Mouse (Mus musculus): ENCODE measurements around the gene Mdc1.

The Mdc1 gene

DNA sequence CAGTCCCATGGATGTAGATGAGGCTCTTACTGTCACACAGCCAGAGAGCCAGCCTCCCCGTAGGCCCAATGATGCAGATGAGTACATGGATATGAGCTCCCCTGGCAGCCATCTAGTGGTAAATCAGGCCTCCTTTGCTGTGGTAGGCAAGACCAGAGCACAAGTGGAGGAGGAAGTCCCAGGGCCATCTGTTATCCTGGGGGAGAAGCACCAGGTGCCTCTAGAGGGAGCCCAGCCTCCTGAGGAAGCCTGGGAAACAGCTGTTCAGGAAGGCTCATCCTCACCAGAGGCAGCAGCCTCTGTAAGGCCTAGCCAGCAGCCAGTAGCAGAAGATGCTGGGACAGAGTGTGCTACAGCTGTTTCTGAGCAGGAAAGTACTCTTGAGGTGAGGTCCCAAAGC lies 6.8 kb downstream of the Mdc1 start:
- DNase-seq (ENCODE audit: low spot score in 2 of 2) = no peak

DNA sequence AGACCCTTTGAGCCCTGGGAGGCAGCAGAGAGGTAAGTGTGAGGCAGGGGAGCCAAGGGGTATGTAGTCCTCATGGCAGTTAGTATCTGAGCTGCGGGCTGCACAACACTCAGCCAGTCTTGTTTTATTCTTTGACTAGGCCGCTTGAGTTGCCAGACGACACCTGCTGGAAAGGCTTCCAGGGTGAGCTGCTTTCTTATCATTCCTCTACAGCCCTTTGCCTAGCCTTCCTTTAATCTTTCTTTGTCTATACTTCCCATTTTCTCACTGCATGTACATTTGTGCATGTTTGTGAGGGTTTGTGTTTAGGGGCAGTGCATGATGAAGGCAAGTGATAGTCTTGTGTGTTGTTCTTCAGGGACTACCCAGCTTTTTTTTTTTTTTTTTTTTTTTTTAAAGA lies 9.7 kb downstream of the Mdc1 start:
- DNase-seq (ENCODE audit: low spot score in 2 of 2) = no peak

DNA sequence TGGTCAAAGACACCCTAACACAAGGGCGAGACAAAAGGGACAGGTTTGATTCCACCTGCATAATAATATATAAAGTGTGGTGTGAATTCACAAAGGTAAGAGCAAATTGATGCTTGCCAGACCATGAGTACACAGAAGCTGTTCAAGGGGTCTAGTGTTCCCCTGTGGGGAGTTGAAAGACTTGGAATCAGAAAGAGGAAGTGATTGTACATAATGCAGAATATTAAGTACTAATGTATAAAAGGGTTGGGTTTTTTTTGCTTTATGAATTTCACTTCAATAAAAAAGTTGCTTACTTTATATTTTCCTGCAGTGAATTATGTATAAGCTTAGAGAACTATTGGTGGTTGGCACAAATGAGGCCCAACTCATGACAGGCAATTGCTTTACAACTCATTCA lies 18.1 kb downstream of the Mdc1 start:
- DNase-seq (ENCODE audit: low spot score in 2 of 2) = no peak

DNA sequence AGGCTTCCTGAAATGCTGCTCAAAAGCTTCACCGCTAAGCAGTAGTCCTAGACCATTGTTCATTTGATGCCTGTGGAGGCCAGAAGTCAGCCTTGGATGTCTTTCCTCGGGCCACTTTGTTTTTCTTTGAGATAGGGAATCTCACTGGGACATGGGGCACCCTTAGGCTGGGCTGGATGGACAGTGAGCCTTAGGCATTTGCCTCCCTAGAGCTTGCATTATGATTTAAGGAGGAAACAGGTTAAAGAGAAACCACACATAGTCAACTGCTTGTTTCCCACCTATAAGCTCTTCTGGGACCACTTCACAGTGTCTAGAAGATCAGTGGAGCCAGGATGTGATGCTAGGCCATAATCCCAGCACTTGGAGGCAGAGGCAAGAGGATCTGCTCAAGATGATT lies 18.5 kb downstream of the Mdc1 start:
- DNase-seq (ENCODE audit: low spot score in 2 of 2) = no peak

DNA sequence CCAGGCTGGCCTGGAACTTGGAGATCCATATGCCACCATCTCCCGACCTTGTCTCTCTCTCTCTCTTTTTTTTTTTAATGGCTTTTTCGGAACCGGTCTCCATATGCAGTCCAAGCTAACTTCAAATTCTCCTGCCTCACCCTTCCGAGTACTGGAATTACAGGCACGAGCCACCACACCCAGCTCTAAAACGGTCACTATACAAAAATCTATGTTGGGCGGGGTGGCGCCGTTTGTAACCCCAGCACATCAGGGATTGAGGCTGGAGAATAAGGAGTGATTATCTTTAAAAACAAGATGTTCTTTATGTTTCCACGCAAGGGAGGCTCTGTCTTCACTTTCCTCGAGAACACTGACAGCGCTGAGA lies 19.5 kb downstream of the Mdc1 start:
- DNase-seq (ENCODE audit: low spot score in 2 of 2) = no peak

DNA sequence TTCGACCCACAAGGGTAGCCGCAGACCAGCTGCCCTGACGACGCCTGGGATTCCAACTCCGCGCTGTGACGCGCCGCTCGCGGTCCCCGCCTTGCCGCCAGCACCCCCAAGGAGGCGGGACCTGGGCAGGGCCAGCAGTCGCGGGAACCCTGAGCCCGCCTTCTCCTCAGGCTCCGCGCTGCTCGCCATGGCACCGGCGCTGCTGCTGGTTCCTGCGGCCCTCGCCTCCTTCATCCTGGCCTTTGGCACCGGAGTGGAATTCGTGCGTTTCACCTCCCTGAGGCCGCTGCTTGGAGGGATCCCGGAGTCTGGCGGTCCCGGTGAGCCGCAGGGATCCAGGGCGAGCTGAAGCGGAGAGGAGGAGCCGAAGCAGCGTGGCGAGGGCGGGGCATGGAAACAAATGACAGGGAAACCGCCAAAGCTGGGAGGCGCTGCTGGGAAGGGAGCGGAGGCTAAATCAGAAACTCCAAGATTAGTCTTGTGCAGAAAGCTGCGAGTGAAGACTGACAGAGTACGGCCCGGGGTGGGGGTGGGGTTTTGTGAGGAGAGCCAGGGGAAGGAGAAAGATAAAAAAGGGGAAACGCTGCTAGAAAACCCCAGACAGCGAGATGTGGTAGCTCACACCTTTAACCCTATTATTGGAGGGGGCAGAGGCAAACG lies 20.0 kb downstream of the Mdc1 start, which contains the start of gene Nrm:
TSS of gene Nrm (plus strand) at position 121 of the 660 bp plus-strand sequence.
- peak; percentile 72 to 82 for DNase-seq (ENCODE audit: low spot score in 2 of 2)

DNA sequence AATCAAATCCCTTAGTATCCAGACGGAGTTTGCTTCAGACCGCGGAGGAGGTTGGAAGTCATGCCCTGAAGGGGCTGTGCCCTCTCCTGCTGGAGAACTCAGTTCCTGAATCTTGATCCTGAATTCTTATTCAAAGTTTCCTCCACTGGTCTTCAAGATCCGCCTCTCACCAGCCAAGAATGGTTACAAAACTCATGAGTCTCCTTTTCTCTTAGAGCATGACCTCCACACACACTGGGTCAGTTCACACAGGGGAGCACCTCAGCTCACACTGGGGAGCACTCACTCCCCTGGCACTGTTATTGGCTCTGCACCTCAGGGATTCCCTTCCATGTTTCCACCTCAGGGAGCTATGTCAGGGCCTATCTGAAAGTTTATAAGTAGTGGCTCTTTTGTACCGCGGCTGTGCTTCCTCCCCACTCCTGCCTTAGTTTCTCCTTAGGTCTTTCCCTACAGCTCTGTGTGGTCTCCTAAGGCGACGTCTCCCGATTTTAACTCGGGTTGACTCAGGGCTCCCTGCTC lies 23.6 kb downstream of the Mdc1 start:
- DNase-seq (ENCODE audit: low spot score in 2 of 2) = no peak

DNA sequence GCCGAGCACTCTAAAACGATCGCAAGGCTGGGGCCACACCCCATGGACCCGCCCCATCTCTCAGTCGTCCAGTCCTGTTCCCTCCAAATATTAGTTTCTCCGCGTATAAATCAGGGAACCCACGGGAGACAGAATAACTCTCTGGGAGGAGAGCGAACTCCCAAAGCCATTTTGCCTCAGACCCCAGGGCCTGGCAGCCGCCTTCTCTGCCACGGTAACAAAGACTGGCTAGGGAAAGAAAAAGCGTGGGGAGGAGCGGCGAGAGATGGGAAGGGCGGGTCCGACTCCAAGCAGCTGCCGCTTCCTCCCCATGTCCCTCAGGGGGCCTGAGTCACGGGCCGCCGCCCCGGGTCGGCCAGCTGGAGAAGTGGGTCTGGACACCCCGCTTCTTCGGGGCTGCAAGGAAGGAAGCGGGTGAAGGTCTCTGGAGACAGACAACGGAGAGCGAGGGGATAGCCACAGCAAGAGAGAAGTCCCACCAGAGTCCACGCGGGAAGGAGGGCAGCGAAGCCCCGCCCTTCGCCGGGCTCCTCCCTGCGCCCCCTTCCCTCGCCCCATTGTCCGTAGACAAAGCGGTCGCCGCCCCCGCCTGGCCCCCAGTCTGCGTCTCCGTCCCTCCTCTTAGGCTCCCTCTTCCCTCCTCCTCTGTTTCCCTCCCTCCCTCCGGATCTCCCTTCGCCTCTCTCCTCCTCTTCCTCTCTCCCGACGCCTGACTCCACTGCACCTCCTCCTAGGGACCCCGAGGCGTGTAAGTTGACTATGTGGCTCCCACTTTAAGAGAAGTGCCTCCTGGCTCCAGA lies 24.4 kb downstream of the Mdc1 start, which contains the start of gene Ppp1r18:
TSS of gene Ppp1r18 (plus strand) at position 113 of the 800 bp plus-strand sequence.
- DNase-seq (ENCODE audit: low spot score in 2 of 2) = peak; percentile 43 to 56

DNA sequence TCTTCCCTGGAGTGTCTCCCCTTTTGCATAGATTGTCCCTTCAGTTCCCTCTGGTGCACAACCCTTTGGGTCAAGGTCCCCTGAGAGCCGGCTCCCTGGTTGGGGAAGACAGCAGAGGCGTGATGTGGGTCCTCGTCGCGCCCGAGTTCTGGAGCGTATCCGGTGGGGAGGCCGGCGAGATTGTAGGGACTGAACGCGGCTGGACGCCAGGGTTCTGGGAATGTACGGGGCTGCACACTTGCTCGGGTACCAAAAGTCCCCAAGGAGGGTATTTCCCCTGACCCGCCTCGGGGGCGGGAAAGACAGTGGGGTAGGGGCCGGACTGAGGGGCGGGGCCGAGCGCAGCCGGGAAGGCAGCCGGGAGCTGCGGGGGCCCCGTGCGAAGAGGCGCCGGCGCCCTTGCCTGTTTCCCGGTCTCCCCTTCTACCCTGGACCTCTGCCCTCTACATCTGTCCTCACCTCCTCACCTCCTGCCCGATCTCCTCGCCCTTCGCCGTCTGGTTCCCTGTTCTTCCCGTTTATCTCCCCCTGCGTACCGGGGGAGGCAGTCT lies 25.0 kb downstream of the Mdc1 start:
- DNase-seq (ENCODE audit: low spot score in 2 of 2) = peak; percentile 34 to 45

DNA sequence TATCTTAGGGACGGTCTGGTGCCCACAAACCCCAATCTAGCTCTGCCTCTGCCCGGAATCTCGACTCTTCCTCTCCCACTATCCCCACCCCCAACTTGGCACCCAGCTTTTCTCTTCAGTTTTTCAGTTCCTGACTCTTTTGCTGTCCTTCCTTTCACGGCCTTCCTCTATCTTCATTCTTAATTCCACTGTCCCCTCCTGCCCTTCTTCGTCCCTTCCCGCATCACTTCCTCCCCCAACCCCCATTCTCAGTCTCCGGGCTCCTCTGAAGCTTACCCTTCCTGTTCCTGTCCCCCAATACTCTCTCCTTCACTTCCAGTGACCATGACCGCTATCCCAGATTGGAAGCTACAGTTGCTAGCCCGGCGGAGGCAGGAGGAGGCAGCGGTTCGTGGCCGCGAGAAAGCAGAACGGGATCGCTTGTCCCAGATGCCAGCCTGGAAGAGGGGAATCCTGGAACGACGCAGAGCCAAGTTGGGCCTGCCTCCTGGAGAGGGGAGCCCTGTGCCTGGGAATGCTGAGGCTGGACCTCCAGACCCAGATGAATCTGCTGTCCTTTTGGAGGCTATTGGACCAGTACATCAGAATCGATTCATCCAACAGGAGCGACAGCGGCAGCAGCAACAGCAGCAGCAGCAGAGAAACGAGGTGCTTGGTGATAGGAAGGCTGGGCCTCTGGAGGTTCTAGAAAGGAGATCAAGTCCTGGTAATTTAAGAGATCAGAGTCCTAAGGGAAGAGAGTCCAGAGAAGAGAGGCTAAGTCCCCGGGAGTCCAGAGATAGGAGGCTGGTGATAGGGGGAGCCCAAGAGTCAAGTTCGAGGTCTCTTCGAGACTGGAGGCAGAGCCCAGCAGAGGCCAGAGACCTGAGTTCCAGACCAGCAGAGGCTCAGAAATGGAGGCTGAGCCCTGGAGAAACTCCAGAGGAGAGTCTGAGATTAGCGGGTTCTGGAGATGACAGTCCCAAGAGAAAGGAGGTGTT lies 25.9 kb downstream of the Mdc1 start:
- peak; percentile 44 to 62 for DNase-seq (ENCODE audit: low spot score in 2 of 2)

DNA sequence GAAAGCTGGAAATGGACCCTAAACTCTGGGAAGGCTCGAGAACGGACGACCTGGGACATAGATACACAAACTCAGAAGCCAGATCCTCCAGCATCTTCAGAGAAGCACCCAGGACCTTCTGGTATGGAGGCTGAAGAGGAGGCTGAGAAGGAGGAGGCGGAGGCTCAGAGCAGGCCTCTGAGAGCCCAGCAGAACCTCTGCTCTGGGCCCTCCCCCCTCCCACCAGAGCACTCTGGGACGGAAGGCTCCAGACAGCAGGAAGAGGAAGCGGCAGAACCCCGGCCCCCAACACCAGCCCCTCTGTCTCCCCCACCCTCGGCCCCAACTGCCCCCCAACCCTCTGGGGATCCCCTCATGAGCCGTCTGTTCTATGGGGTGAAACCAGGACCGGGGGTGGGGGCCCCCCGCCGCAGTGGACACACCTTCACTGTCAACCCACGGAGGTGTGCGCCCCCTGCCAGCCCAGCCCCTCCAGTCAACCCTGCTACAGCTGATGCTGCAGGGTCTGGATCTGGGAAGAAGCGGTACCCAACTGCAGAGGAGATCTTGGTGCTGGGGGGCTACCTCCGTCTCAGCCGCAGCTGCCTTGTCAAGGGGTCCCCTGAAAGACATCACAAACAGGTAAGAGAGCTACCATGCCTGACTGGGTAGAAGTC lies 27.0 kb downstream of the Mdc1 start:
- no peak for DNase-seq (ENCODE audit: low spot score in 2 of 2)

DNA sequence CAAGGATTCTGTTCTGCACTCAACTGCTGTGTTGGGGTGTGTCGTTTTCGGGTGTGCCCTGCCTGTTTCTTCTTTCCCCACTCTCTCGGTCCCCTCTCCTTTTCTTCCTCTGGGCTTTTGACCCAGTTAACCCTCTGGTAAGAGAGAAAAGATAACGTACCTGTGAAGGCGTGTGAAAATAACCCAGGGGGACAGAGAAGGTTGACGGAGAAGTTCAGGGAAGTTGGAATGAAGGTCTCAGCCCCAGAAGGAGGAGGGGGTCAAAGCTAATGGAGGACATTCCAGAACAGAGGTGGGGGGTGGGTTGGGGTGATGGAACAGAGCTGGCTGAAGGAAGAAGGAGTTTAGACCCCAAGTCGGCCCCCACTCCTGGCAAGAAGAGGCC lies 27.6 kb downstream of the Mdc1 start:
- DNase-seq (ENCODE audit: low spot score in 2 of 2) = no peak

DNA sequence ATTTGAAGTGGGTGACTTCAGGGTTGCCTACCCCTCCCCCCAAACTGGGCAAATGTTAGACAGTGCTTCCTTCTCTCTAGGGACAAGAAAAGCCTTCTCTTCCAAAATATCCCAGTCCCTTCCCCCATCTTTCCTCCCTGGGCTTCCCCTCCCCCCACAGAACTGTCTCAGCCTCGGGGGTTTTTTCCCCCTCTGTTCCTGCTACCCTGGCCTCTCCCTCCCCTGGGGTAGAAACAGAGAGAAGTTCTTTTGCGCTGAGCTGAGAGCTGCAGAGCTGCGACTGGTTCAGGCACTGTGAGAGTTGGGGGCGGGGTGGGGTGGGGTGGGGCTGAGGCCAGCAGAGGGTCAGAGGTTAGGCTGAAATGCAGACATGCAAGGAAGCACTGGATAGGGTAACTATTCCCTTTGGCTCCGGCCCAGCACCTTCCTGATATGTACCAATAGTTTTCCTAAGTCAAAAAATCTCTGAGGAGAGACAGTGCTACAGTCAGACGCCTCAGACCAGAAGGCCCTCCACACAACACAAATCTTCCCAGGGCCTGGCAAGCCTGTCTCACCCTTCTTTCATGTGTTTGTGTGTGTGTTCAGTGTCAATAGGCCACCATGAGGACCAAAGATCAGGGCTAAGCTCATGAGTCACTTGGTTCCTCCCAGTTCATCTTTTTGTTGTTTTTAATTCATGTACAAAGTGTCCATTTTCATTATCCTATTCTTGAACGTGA lies 28.2 kb downstream of the Mdc1 start:
- no peak for DNase-seq (ENCODE audit: low spot score in 2 of 2)

DNA sequence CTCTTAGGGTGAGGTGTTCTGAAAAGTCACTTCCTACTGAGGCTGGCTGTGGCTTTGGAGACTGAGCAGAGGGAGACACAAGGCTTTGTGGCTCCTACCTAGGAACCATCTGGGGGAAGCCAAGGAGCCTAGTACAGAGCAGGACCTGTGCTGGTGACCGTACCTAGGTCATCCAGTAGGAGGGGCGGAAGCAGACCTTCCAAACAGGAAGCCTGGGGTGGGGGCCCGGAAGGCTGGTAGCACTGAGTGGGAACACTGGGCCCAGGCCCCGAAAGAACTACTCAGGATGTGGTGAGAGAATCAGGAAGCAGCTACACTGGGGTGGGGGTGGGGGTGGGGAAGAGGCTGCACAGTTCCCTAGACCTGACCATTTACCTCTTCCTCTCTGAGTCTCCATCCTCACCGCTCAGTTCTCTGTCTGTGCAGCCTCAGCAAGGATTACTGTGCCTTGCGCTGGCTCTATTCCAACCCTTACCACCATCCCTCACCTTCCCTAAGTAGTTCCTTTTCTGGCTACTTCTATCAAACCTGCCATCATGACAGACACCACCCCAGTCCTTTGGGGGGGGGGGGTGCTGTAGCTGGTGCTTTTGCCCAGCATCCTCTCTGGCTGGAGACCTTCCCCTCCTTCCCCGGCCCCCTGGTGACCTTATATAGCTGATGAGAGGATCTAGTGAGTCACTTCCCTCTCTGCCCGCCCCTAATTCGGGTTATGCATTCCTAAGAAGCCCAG lies 29.0 kb downstream of the Mdc1 start:
- peak; percentile 51 to 53 for DNase-seq (ENCODE audit: low spot score in 2 of 2)

DNA sequence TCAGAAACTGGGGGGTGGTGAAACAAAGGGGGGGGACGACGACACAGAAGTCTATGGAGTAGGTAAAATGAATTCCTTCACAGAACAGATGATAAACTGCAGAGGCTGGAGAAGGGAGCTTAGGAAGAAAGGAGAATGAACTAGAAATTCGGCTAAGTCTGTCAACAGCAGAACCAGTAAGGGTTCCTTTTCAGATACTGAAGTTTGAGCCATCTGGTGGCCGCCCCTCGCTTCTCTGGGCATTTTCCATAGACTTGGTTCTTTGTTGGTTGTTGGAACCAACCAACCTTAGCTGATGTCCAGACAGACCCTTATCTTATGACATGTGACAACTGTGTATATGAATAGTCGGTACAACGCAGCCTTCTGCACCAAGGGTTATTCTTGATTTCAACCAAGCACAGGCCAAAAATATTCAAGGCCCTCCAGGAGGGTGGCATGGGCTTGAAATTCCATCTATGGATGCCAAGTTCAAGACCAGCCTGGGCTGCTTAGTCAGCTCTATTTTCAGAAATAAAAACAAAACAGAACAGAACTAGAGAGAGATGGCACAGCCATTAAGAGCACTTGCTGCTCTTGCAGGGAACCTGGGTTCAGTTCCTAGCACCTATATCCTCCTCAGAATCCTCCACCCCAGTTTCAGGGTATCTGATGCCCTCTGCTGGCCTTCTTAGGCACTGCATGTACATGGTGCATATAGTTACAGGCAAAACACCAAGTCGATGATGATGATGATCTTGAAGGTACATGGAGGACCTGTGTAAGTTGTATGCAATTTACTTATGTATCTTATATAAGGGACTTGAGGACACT lies 29.8 kb downstream of the Mdc1 start:
- peak in 1 of 2 experiments; percentile 59 for DNase-seq (ENCODE audit: low spot score in 2 of 2)

DNA sequence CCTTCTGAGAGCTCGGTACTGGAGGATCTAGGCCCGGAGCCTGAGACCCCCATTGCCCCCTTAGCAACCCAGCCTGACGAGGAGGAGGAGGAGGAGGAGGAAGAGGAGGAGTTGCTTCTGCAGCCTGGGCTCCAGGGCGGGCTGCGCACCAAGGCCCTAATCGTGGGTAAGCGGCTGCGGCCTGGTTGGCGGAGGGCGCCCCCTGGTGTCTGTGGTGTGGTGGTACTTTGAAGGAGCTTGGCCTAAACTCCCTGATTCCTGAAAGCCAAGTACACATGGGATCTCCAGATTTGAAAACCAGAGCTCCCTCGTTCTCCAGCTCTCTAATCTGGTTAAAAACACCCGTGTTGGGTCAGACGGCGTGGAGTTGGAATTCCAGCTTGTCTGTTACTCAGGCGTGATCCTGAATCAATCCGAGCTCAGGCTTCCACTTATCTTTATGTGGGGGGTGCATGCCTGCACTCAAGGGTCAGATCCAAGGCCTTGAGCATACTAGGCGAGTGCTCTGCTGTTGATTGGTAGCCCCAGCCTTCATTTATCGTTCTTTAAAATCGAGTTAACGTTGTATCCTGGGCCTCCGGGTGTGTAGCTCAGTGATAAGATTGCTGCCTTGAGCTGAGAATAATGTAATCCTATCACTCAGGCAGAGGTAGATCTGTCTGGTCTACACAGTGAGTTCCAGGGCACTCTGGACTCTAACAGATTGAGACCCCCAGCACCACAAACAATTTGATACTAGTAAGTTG lies 32.6 kb downstream of the Mdc1 start:
- DNase-seq (ENCODE audit: low spot score in 2 of 2) = peak; percentile 78 to 89

DNA sequence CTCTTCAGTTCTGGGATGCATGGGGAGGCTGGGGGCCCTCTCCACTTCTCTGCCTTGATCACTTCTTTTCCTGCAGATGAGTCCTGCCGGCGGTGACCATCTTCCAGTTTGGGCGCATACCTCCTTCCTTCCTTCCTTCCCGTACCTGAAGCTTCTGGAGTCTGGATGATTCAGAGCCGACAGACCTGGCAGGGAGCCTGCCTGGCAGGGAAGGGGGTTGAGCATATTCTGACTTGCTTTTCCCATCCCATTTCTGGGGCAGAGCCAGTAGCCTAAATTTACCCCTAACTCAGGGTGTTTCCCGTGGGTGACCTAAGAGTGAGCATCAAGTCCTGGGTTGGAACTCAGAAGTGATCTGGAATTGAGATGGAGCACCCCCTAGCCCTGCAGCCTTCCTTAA lies 33.4 kb downstream of the Mdc1 start:
- DNase-seq (ENCODE audit: low spot score in 2 of 2) = no peak

All from spleen, postnatal 14 days (tissue).